Mouse (Mus musculus) heart, postnatal 0 days (tissue): ENCODE data around the gene Cdx2.

Source experiments
- CTCF ChIP-seq: IDR thresholded peaks from 2 replicates; pipeline ENCODE4 v1.5.1; 2016; ENCODE audit warnings: antibody characterized with exemption, control low read depth, low read depth
- EP300 ChIP-seq: IDR thresholded peaks from 2 replicates; pipeline ENCODE4 v1.6.1; 2016; ENCODE audit warnings: antibody characterized with exemption, low read depth

GRCm38 (mm10) chr5:147319653-147320052, 12.6 kb upstream of the Cdx2 start:
- no peak for TF ChIP-seq EP300
- peak; percentile 86 for TF ChIP-seq CTCF
